Mouse (Mus musculus) lung, postnatal 0 days (tissue): ENCODE data around the gene Zfp503.

Experiments used
- CTCF ChIP-seq: IDR thresholded peaks from 2 replicates; pipeline ENCODE4 v1.5.1; 2016; ENCODE audit warnings: antibody characterized with exemption, mild to moderate bottlenecking
- EP300 ChIP-seq: IDR thresholded peaks from 2 replicates; pipeline ENCODE4 v1.6.1; 2016; ENCODE audit warnings: antibody characterized with exemption, mild to moderate bottlenecking, control low read depth

GRCm38 (mm10) chr14:21952541-21952940 lies 36.9 kb downstream of the Zfp503 start:
- TF ChIP-seq EP300 (no peak), CTCF (no peak)
